Mouse (Mus musculus) forebrain, embryonic 16.5 days (tissue): ENCODE measurements at regions not wholly inside any gene's neighbourhood (a gene's known extent, or its start where the extent isn't known, plus 50 kb on each side); places are given as distances from the start of the nearest gene placed in this dataset.

Experiments used
- ATAC-seq: fragments of 200-750 bp; cut with Nextera tagmentation; 2 replicates; pipeline ENCODE4 v1.8.0; 2017; ENCODE audit warnings: mild to moderate bottlenecking, moderate library complexity
- H3K27ac ChIP-seq: fragments of 300-500 bp; sonication (generic); 2 replicates; pipeline ENCODE4 v1.5.1; 2014; ENCODE audit warnings: low read length, control low read depth
- H3K27me3 ChIP-seq: fragments of 300-500 bp; sonication (generic); replicated peaks from 2 replicates; pipeline ENCODE4 v1.6.1; 2014; ENCODE audit warnings: low read length; ENCODE audit not compliant: control insufficient read depth, insufficient read depth
- H3K36me3 ChIP-seq: fragments of 300-500 bp; sonication (generic); 2 replicates; pipeline ENCODE4 v1.6.1; 2014; ENCODE audit not compliant: control insufficient read depth, insufficient read depth
- H3K4me1 ChIP-seq: fragments of 300-500 bp; sonication (generic); replicated peaks from 2 replicates; pipeline ENCODE4 v1.6.1; 2014; ENCODE audit warnings: low read length; ENCODE audit not compliant: control insufficient read depth, insufficient read depth
- H3K4me2 ChIP-seq: fragments of 300-500 bp; sonication (generic); 2 replicates; pipeline ENCODE4 v1.6.1; 2014; ENCODE audit warnings: mild to moderate bottlenecking, low read length, control low read depth
- H3K4me3 ChIP-seq: fragments of 300-500 bp; sonication (generic); replicated peaks from 2 replicates; pipeline ENCODE4 v1.5.1; 2014; ENCODE audit warnings: mild to moderate bottlenecking, low read length, control low read depth
- H3K9ac ChIP-seq: fragments of 300-500 bp; sonication (generic); replicated peaks from 2 replicates; pipeline ENCODE4 v1.6.1; 2014; ENCODE audit warnings: low read depth, low read length, control low read depth
- H3K9me3 ChIP-seq: fragments of 300-500 bp; sonication (generic); 2 replicates; pipeline ENCODE4 v1.6.1; 2016; ENCODE audit warnings: low read length; ENCODE audit not compliant: control insufficient read depth
- WGBS: fragments of 180-500 bp; shearing (Covaris S2); extraction: QIAGEN DNeasy Blood & Tissue Kit; methylation state at CpG from one replicate; pipeline ENCODE4 v1.1.7; 2014; 5-methylcytosine and 5-hydroxymethylcytosine counted together

DNA sequence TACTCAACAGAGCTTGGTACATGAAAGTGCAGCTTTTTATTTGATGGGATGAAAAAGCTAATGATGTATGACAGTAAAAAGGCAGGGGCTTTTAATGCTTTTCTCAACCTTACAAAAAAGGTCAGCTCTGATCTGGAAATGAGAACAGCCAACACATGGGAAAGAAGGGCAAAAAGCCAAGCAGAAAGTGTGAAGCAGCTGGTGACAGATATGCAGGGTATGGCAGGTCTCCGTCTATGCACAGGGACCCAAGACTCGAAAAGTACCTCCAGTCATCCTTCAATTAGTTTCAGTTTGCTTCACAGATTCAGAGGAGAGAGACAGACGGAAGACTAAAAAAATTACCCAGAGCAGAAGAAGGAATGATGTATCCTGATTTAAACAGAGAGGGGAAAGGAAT lies 732.9 kb upstream of the Gm8797 start:
- Histone ChIP-seq H3K4me2 (no peak overlapping the region), H3K9ac (no peak overlapping the region), H3K4me1 (no peaks in the 10 kb centered on the region), H3K36me3 (no peaks in the 10 kb centered on the region), H3K27me3 (no peaks in the 10 kb centered on the region), H3K27ac (no peak overlapping the region), H3K4me3 (no peak overlapping the region), H3K9me3 (no peaks in the 10 kb centered on the region)
- WGBS, result 51% methylated on average over 3 of the region's 3 CpGs
- peak; percentile 40; the same call in 1 of the 2 replicates for ATAC-seq
